Mouse (Mus musculus): ENCODE measurements around the gene Zscan4-ps3.
"Not testable (repeated sequence)": the region's sequence is repeated elsewhere in the genome, so short reads cannot be mapped to it uniquely, and the experiment has no call there.

Gene Zscan4-ps3

DNA sequence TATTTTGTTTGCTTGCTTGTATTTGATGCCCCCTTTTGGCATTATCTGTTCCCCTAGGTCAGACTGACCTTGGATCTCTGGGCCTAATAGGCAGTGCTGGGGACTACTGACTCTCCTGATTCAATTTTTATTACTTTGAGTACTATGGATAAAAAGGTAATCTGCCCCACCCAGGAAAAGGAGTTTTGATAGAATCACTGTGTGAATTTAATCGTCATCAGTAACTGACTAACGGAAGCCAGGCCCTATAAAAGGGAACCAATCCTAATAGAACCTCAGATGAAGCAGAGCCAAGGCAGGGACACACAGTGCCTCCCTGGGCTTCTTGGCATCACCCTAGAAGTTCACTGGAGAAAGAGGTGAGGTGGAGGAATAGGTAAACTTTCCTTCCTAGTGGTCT lies at the start of gene Zscan4-ps3:
Zscan4-ps3 (plus strand) TSS at position 301 of the 400 bp plus-strand sequence.
- not testable (repeated sequence) for DNase-seq

DNA sequence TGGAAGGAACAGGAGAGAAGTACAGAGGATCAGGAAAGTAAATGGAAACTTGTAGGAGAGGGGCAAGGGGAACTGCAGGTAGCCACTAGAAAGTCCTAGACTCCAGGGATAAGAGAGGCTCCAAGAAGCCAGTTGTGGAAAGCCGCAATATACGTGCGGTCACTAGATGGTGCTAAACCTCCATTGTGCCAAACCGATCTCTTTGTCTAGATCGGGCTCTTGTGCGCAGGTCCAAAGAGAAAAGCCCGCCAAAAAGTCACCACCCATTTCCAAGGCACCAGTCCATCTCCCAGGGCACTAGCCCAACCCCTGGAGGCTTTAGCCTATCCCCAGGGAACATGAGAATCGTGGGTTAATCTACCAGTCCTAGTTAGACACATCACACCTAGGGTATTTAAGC lies 8.0 kb downstream of the Zscan4-ps3 start:
- not testable (repeated sequence) for DNase-seq
